Mouse (Mus musculus): ENCODE results near the gene Gm36864. TPM values are rescaled to one million over a fixed set of nuclear protein-coding genes. Genes with fewer than 3 reads are reported as not detected.

Gm36864 gene
- polyA plus RNA-seq (2012; rRNA removed; ENCODE audit: low replicate concordance): 0.08 TPM in 1 of 2 replicates, not detected in the other

DNA sequence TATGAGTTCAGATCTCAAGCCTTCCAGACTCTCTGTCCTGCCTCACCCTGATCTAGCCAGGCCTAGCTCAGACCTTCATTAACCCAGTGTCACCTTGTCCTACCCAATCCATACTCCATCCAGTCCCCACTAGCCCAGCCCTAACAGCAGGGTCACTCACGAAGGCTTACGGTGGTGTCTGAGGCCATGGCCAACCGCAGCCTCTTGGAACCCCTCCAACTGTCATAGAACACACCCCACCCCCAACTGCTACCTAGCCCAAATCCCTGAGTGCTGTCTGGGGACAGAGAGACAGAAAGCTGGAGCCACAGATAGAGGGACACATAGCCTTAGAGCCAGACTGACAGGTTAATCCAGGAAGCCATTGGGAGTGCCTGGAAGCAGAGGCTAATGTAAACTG is at the start of gene Gm36864:
Gene Gm36864, plus strand, starts transcription at position 269 of the 400 bp plus-strand sequence.

DNA sequence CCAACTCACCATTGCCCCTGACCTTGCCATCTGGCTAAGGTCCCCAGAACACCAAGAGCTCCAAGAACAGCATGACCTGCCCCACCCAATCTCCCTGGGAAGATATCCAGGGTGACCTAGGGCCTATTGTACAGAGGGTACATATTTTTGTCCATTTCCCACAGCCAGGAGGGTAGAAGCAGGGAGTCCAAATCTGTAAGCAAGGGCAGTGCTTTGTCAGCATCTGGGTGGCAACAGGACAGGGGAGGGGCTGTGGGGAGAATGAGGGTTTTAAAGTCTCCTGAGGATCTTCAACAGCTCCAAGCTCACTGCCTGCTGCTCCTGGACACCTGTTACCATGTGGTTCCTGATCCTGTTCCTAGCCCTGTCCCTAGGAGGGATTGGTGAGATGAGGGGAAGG is 48.0 kb upstream of the Gm36864 start, which contains the start of gene Klk1b24:
Gene Klk1b24, plus strand, starts transcription at position 301 of the 400 bp plus-strand sequence.

DNA sequence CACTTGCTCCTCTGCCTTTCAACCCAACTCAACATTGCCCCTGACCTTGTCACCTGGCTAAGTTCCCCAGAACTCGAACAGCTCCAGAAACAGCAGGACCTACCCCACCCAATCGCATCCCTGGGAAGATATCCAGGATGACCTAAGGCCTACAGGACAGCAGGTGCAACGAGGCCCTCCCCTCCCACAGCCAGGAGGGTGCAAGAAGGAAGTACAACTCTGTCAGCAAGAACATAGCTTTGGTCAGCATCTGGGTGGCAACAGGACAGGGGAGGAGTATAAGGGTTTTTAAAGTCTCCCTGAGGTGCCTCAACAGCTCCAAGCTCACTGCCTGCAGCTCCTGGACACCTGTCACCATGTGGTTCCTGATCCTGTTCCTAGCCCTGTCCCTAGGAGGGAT is 38.1 kb upstream of the Gm36864 start, which contains the start of gene Klk1b3:
Gene Klk1b3, plus strand, starts transcription at position 301 of the 400 bp plus-strand sequence.

DNA sequence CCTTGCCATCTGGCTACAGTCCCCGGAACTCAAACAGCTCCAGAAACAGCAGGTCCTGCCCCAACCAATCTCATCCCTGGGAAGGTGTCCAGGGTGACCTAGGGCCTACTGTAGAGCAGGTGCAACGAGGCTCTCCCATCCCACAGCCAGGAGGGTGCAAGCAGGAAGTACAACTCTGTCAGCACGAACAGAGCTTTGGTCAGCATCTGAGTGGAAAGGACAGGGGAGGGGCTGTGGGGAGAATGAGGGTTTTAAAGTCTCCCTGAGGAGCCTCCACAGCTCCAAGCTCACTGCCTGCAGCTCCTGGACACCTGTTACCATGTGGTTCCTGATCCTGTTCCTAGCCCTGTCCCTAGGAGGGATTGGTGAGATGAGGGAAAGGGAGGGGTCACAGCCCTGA is 28.8 kb upstream of the Gm36864 start, which contains the start of gene Klk1b4:
Gene Klk1b4, plus strand, starts transcription at position 301 of the 400 bp plus-strand sequence.

DNA sequence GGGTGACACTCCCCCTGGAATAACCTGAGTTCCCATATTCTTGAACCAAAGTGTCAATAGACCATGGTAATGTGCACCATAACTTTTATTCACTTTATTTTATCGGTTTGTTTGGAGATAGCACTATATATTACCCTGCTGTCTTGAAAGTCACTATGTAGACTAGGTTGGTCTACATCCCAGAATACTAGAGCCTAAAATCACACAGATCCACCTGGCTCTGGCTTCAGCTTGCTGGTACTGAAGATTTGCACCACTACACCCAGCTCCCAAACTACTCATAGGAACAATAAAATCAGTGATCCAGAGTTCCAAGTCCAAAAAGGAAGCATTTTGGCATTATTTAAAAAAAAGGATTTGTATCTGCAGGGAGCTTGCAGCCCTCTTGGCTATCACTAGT is 20.3 kb upstream of the Gm36864 start, which contains the start of gene Klk1b5:
Gene Klk1b5, plus strand, starts transcription at position 301 of the 400 bp plus-strand sequence.

DNA sequence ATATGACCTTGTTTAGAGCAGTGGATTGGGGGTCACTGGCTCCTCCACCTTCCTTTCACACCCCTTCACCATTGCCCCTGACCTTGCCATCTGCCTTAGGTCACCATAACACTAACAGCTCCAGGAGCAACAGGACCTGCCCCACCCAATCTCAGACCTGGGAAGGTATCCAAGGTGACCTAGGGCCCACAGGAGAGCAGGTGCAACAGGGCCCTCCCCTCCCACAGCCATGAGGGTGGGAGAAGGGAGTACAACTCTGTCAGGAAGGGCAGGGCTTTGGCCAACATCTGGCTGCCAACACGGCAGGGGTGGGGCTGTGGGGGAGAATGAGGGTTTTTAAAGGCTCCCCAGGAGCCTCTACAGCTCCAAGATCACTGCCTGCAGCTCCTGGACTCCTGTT is 10.9 kb upstream of the Gm36864 start, which contains the start of gene Klk1:
Gene Klk1, plus strand, starts transcription at position 285 of the 400 bp plus-strand sequence.

DNA sequence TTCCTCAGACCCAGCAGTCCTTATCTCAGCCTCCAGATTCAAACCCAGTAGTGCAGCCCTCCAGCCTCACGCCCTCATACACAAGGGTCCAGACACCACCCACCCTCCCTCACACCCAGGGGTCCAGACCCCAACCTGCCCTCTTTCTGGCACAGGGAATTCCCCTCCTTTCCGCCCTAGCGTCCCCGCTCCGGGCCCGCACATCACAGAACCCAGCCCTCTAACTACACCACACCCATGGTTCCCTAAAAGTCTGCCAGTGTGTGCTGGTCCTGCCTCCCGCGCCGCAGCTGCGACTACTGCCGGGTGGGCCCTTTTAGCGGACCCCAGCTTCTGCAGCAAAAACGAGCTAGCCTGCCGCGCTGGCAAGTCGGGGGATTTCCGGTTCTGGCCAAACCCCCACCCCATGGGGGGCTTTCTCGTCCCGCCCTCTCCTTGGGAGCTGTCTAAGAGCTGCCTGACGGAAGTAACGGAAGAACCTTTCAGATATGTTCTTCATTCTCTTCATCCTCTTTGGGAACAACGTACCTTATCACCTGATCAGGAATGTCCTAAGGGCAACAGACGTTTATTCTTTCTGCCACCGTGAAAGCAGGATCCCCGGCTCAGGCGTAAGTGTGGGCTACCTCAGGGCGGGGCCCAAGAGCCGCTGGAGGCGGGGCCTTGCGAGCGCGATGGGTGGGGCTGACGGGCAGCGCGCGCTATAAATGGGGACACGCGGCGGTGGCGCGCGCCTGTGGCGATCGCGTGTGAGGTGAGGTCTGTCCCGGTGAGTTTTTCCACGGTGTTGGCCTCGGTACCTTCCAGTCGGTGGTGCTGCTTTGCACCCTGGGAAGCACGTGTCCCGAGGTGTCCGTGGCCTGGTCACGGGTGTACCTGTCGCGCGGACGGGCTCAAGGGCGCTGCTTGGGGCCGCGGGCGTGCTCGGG is 10.3 kb downstream of the Gm36864 start, which contains the start of the genes 1700028J19Rik and 2410002F23Rik:
Gene 1700028J19Rik, minus strand, starts transcription at position 641 of the 929 bp plus-strand sequence.
Gene 2410002F23Rik, plus strand, starts transcription at position 668 of the 929 bp plus-strand sequence.

DNA sequence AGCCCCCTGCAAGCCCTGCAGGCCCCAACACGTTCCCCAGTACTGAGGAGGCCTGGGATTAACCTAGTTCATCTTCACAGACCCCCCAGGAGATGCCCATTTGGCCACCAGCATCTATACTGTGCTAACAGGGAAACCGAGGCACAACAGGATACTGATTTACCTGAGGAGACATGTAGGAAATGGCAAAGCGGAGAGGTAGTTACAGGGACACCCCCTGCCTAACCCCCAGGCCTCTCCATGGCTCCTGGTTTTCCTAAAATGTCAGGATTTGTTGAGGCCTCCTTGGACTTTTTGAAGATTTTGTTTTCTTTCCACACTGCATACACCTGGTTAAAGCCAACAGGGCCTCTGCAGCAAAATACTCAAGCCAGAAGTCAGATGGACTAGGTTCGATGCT is 21.3 kb downstream of the Gm36864 start, which contains the start of gene Acp4:
Gene Acp4, minus strand, starts transcription at position 101 of the 400 bp plus-strand sequence.

DNA sequence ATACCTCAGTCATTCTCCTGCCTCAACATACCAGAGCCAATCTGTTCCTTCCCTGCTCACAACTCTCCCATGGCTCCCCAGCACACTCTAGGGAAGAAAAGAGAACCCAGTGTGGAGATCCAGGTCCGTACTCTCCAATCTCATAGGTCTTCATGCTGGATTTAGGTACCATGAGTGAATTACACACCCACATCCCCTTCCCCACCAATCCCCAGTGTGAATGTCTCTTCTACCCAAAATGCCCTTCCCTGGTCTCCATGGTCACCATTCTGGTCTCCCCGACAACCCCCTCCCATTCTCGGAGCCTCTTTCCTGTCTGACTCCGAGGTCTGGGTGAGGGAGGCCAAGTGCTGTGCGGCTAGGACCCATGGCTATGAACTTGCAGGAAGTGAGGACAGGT is 25.2 kb downstream of the Gm36864 start, which contains the start of gene Gm15517:
Gene Gm15517, plus strand, starts transcription at position 301 of the 400 bp plus-strand sequence.

Other genes with a start within 250 kb of the Gm36864 start
- gene Klk1b11, start 240.3 kb upstream of the Gm36864 start, polyA plus RNA-seq (2012; rRNA removed; ENCODE audit: low replicate concordance): 0.49 TPM in 1 of 2 replicates, not detected in the other
- not detected in 2 replicates for gene Klk1b26, start 224.0 kb upstream of the Gm36864 start, polyA plus RNA-seq (2012; rRNA removed; ENCODE audit: low replicate concordance)
- 0.14 and 0.25 TPM in 2 replicates for gene Klk1b27, start 183.9 kb upstream of the Gm36864 start, polyA plus RNA-seq (2012; rRNA removed; ENCODE audit: low replicate concordance)
- not detected in 2 replicates for gene Klk1b21, start 133.8 kb upstream of the Gm36864 start, polyA plus RNA-seq (2012; rRNA removed; ENCODE audit: low replicate concordance)
- gene Klk1b22, start 123.5 kb upstream of the Gm36864 start, polyA plus RNA-seq (2012; rRNA removed; ENCODE audit: low replicate concordance): not detected in 2 replicates
- gene Klk1b16, start 99.4 kb upstream of the Gm36864 start, polyA plus RNA-seq (2012; rRNA removed; ENCODE audit: low replicate concordance): not detected in 2 replicates
- gene Klk1b24, start 47.9 kb upstream of the Gm36864 start, polyA plus RNA-seq (2012; rRNA removed; ENCODE audit: low replicate concordance): 0.19 TPM in 1 of 2 replicates, not detected in the other
- 1.8 TPM in 1 of 2 replicates, not detected in the other for gene Klk1b3, start 38.0 kb upstream of the Gm36864 start, polyA plus RNA-seq (2012; rRNA removed; ENCODE audit: low replicate concordance)
- gene Klk1b4, start 28.7 kb upstream of the Gm36864 start, polyA plus RNA-seq (2012; rRNA removed; ENCODE audit: low replicate concordance): 5.1 TPM in 1 of 2 replicates, not detected in the other
- 0.65 and 5.5 TPM in 2 replicates for gene Klk1b5, start 20.2 kb upstream of the Gm36864 start, polyA plus RNA-seq (2012; rRNA removed; ENCODE audit: low replicate concordance)
- gene Klk1, start 10.8 kb upstream of the Gm36864 start, polyA plus RNA-seq (2012; rRNA removed; ENCODE audit: low replicate concordance): 81.1 and 870 TPM in 2 replicates
- 1.4 TPM in 2 replicates for gene 1700028J19Rik, start 10.5 kb downstream of the Gm36864 start, polyA plus RNA-seq (2012; rRNA removed; ENCODE audit: low replicate concordance)
- gene 2410002F23Rik, start 10.5 kb downstream of the Gm36864 start, polyA plus RNA-seq (2012; rRNA removed; ENCODE audit: low replicate concordance): 67.9 and 113 TPM in 2 replicates
- gene Acp4, start 21.2 kb downstream of the Gm36864 start, polyA plus RNA-seq (2012; rRNA removed; ENCODE audit: low replicate concordance): not detected in 2 replicates
- gene Gm15517, start 25.3 kb downstream of the Gm36864 start, polyA plus RNA-seq (2012; rRNA removed; ENCODE audit: low replicate concordance): 0.60 TPM in 1 of 2 replicates, not detected in the other
- 1.8 and 2.5 TPM in 2 replicates for gene Clec11a, start 70.7 kb downstream of the Gm36864 start, polyA plus RNA-seq (2012; rRNA removed; ENCODE audit: low replicate concordance)
- gene Shank1, start 74.1 kb downstream of the Gm36864 start, polyA plus RNA-seq (2012; rRNA removed; ENCODE audit: low replicate concordance): 0.72 and 1.6 TPM in 2 replicates
- gene Syt3, start 147.9 kb downstream of the Gm36864 start, polyA plus RNA-seq (2012; rRNA removed; ENCODE audit: low replicate concordance): 0.84 and 5.3 TPM in 2 replicates
- gene 1700008O03Rik, start 149.6 kb downstream of the Gm36864 start, polyA plus RNA-seq (2012; rRNA removed; ENCODE audit: low replicate concordance): 0.92 and 1.2 TPM in 2 replicates
- 1.0 and 1.5 TPM in 2 replicates for gene Lrrc4b, start 192.8 kb downstream of the Gm36864 start, polyA plus RNA-seq (2012; rRNA removed; ENCODE audit: low replicate concordance)
- 3.7 and 8.8 TPM in 2 replicates for gene Aspdh, start 229.2 kb downstream of the Gm36864 start, polyA plus RNA-seq (2012; rRNA removed; ENCODE audit: low replicate concordance)
- 114 and 135 TPM in 2 replicates for gene Josd2, start 231.8 kb downstream of the Gm36864 start, polyA plus RNA-seq (2012; rRNA removed; ENCODE audit: low replicate concordance)

Measured in duodenum, adult 2 months (tissue).